Mouse (Mus musculus) cerebellum, postnatal 36 days (tissue): ENCODE measurements around the gene Rbck1.
"Not testable (repeated sequence)": the region's sequence is repeated elsewhere in the genome, so short reads cannot be mapped to it uniquely, and the experiment has no call there.

Experiments
- DNase-seq, 2 experiments: peaks; one replicate each; pipeline ENCODE4 v3.0.0; 2021 to 2022; ENCODE audit warnings: mixed read lengths in 2 of 2

Rbck1 gene

GRCm38 (mm10) chr2:152293727-152294475, 38.6 kb downstream of the Rbck1 start, which contains the start of gene Tbc1d20:
TSS of gene Tbc1d20 (plus strand) at chr2:152293828.
- DNase-seq: peak; percentile 88 to 92

GRCm38 (mm10) chr2:152293179-152293726, 39.2 kb downstream of the Rbck1 start:
- no peak for DNase-seq

- DNase-seq: no peak
Measured at GRCm38 (mm10) chr2:152292475-152292874, 40.0 kb downstream of the Rbck1 start.

- not testable (repeated sequence) for DNase-seq
Measured at GRCm38 (mm10) chr2:152289623-152290022, 42.8 kb downstream of the Rbck1 start.

- no peak for DNase-seq
Measured at GRCm38 (mm10) chr2:152288046-152288445, 44.4 kb downstream of the Rbck1 start.

- DNase-seq: no peak
Measured at GRCm38 (mm10) chr2:152287560-152287959, 44.9 kb downstream of the Rbck1 start.

GRCm38 (mm10) chr2:152281407-152281806, 51.0 kb downstream of the Rbck1 start:
- DNase-seq: no peak

GRCm38 (mm10) chr2:152273639-152274038, 58.8 kb downstream of the Rbck1 start:
- DNase-seq: no peak
